9 mouse cellular contexts compared by ENCODE assay signal in the genomic region with DNA sequence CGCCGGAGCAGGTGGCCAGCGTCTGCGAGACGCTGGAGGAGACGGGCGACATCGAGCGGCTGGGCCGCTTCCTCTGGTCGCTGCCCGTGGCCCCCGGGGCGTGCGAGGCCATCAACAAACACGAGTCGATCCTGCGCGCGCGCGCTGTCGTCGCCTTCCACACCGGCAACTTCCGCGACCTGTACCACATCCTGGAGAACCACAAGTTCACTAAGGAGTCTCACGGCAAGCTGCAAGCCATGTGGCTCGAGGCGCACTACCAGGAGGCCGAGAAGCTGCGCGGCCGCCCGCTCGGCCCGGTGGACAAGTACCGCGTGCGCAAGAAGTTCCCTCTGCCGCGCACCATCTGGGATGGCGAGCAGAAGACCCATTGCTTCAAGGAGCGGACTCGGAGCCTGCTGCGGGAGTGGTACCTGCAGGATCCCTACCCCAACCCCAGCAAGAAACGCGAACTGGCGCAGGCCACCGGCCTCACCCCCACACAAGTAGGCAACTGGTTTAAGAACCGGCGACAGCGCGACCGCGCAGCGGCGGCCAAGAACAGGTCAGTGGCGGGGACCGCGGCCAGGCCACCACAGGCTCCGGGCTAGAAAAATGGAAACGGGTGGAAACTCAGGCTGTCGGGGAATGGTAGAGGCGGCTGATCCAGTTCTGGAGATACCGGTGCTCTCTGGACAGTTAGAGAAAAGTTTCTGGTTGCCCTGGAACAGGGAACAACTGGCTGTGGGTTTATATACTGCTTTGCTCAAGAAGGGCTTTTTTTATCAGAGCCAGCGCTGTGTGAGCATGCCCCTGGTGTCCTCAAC. TPM values are rescaled to one million over a fixed set of nuclear protein-coding genes. Genes with fewer than 3 reads are reported as not detected.
A peak's percentile ranks its signal among the peaks of the same experiment; 100 is the strongest.
DNase-seq lines count a peak whose midpoint lies in the region; ATAC-seq lines count a peak whose summit lies in the region.
"Had no signal": no experiment of that assay in that cellular context is flagged by ENCODE, and none has a peak within 500 bp of the region (broad histone marks: within the 10 kb centered on the region; RNA-seq: fewer than 3 reads in every experiment).

No protein-coding gene starts in this region.

- WGBS in heart, embryonic 11.5 days (ENCODE audit: insufficient replicate concordance), result under 1% methylated on average over 60 of the region's 67 CpGs
- whole genome bisulfite sequencing in hindbrain, embryonic 13.5 days, result under 1% methylated on average over 66 of the region's 67 CpGs
- WGBS in midbrain, embryonic 13.5 days, result under 1% methylated on average over 67 of the region's 67 CpGs

- ATAC-seq in heart, embryonic 11.5 days (replicated peaks; ENCODE audit: insufficient number of reproducible peaks, low FRiP score, low TSS enrichment), result no peak
- no peak for ATAC-seq in hindbrain, embryonic 13.5 days (ENCODE audit: low FRiP score)
- no peak for ATAC-seq in midbrain, embryonic 13.5 days
- no peak for ATAC-seq in cerebellum, adult (ENCODE audit: insufficient number of reproducible peaks, low FRiP score, low TSS enrichment)

- no peaks in the 10 kb centered on the region for H3K9me3 ChIP-seq in heart, embryonic 11.5 days (replicated peaks; ENCODE audit: control insufficient read depth, low read length)
- no peaks in the 10 kb centered on the region for H3K9me3 ChIP-seq in hindbrain, embryonic 13.5 days
- no peaks in the 10 kb centered on the region for H3K9me3 ChIP-seq in midbrain, embryonic 13.5 days

- peaks cover 94% of the 10 kb centered on the region for H3K27me3 ChIP-seq in heart, embryonic 11.5 days (ENCODE audit: control insufficient read depth, insufficient read depth, low read length)
- H3K27me3 ChIP-seq in hindbrain, embryonic 13.5 days, result peaks cover 95% of the 10 kb centered on the region
- H3K27me3 ChIP-seq in midbrain, embryonic 13.5 days, result peaks cover 94% of the 10 kb centered on the region

- no peak for DNase-seq in heart, postnatal 25 days (ENCODE audit: low spot score)
- peak; percentile 48 for DNase-seq in R1 (ENCODE audit: low read depth, low spot score)
- DNase-seq in urinary bladder, postnatal 10 days (ENCODE audit: low spot score), result no peak
- DNase-seq in spleen, adult 18-20 months, result no peak

- peak overlapping the region; percentile 65 for H3K4me2 ChIP-seq in heart, embryonic 11.5 days
- H3K4me2 ChIP-seq in hindbrain, embryonic 13.5 days, result peak overlapping the region; percentile 40
- H3K4me2 ChIP-seq in midbrain, embryonic 13.5 days (replicated peaks), result peak overlapping the region; percentile 53

- intact Hi-C loops in heart, postnatal 25 days (cut with DNase I), result no loop called here

- H3K36me3 ChIP-seq in heart, embryonic 11.5 days (ENCODE audit: control insufficient read depth, insufficient read depth, low read length), result no peaks in the 10 kb centered on the region
- H3K36me3 ChIP-seq in hindbrain, embryonic 13.5 days, result no peaks in the 10 kb centered on the region
- no peaks in the 10 kb centered on the region for H3K36me3 ChIP-seq in midbrain, embryonic 13.5 days

- H3K9ac ChIP-seq in heart, embryonic 11.5 days (ENCODE audit: low read depth, low read length), result no peak overlapping the region
- no peak overlapping the region for H3K9ac ChIP-seq in hindbrain, embryonic 13.5 days
- H3K9ac ChIP-seq in midbrain, embryonic 13.5 days (replicated peaks), result peak overlapping the region; percentile 67

- no peak overlapping the region for H3K27ac ChIP-seq in heart, embryonic 11.5 days (ENCODE audit: low read depth, low read length)
- H3K27ac ChIP-seq in hindbrain, embryonic 13.5 days, result no peak overlapping the region
- peak overlapping the region; percentile 87 for H3K27ac ChIP-seq in midbrain, embryonic 13.5 days

- peak overlapping the region; percentile 38 for H3K4me3 ChIP-seq in heart, embryonic 11.5 days (ENCODE audit: low read depth, low read length)
- H3K4me3 ChIP-seq in hindbrain, embryonic 13.5 days, result peak overlapping the region; percentile 22
- peak overlapping the region; percentile 46 for H3K4me3 ChIP-seq in midbrain, embryonic 13.5 days (replicated peaks)

- peaks cover 19% of the 10 kb centered on the region for H3K4me1 ChIP-seq in heart, embryonic 11.5 days (ENCODE audit: control insufficient read depth, insufficient read depth, low read length)
- peaks cover 14% of the 10 kb centered on the region for H3K4me1 ChIP-seq in hindbrain, embryonic 13.5 days (replicated peaks)
- H3K4me1 ChIP-seq in midbrain, embryonic 13.5 days (replicated peaks), result peaks cover 32% of the 10 kb centered on the region

RNA-seq across cellular contexts. Expression of a gene that starts 8.3 kb away (rescaled TPM):
- polyA plus RNA-seq in heart, embryonic 11.5 days (2014; fragmentation: Nextera tagmentation; extraction: Ambion mirVana), result not detected in 2 replicates
- total RNA-seq in heart, postnatal 25 days (2021), result not detected
- 0.85 and 0.97 TPM in 2 replicates for polyA plus RNA-seq in hindbrain, embryonic 13.5 days (2015; fragmentation: Nextera tagmentation; extraction: Ambion mirVana)
- 15.6 and 21.9 TPM in 2 replicates for polyA plus RNA-seq in midbrain, embryonic 13.5 days (2015; fragmentation: Nextera tagmentation; extraction: Ambion mirVana)
- polyA plus RNA-seq: C2C12 had no signal
